Mouse (Mus musculus) erythroblast, embryonic 14.5 days (primary cell): Measurements from ENCODE around the gene Med25.

Experiments
- GATA1 ChIP-seq: IDR thresholded peaks from 2 replicates; pipeline ENCODE4 v1.6.1; 2012; ENCODE audit warnings: low read length, inconsistent platforms, mixed read lengths
- TAL1 ChIP-seq: IDR thresholded peaks from 3 replicates; pipeline ENCODE4 v1.6.1; 2012; ENCODE audit warnings: low read length, inconsistent platforms, mixed read lengths

DNA sequence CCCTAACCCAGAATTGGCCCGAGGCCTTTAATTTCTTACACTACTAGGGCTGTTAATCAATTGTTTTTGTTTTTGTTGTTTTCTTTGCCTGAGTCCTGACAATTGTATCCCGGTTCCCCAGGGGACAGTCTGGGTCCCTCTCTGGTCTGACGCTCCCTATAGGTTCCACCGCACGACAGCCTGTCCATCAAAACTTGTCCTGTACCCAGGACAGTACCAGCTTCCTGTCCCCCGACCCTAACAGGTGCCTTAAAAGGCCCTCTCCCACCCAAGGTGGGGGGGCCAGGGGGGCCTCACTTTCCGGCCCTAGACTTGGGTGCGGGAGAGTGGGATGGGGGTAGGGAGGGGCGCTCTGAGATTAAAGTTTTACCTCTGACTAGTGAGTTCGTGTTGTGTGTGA, 37.5 kb downstream of the Med25 start:
- TF ChIP-seq GATA1, result no peak
- TF ChIP-seq TAL1, result no peak
